Mouse (Mus musculus) forebrain, embryonic 11.5 days (tissue): ENCODE measurements around the gene Il22ra1. TPM values are rescaled to one million over a fixed set of nuclear protein-coding genes. Genes with fewer than 3 reads are reported as not detected.
A peak's percentile ranks its signal among the peaks of the same experiment; 100 is the strongest.

Experiments used
- ATAC-seq: fragments of 200-750 bp; cut with Nextera tagmentation; replicated peaks from 2 replicates; pipeline ENCODE4 v1.8.0; 2017; ENCODE audit warnings: moderate TSS enrichment; ENCODE audit not compliant: low FRiP score
- DNase-seq: peaks from one replicate; pipeline ENCODE4 v3.0.0-alpha.2; 2017; ENCODE audit warnings: low spot score
- H3K27ac ChIP-seq: fragments of 300-500 bp; sonication (generic); 2 replicates; pipeline ENCODE4 v1.5.1; 2014; ENCODE audit warnings: low read depth, low read length
- H3K27me3 ChIP-seq: fragments of 300-500 bp; sonication (generic); 2 replicates; pipeline ENCODE4 v1.6.1; 2014; ENCODE audit warnings: mild to moderate bottlenecking, low read length, mixed read lengths; ENCODE audit not compliant: control insufficient read depth, insufficient read depth
- H3K36me3 ChIP-seq: fragments of 300-500 bp; sonication (generic); 2 replicates; pipeline ENCODE4 v1.6.1; 2014; ENCODE audit warnings: mild to moderate bottlenecking, low read length, moderate library complexity, mixed read lengths; ENCODE audit not compliant: control insufficient read depth, insufficient read depth
- H3K4me1 ChIP-seq: fragments of 300-500 bp; sonication (generic); replicated peaks from 2 replicates; pipeline ENCODE4 v1.6.1; 2014; ENCODE audit warnings: low read length, mixed read lengths; ENCODE audit not compliant: control insufficient read depth, insufficient read depth
- H3K4me2 ChIP-seq: fragments of 300-500 bp; sonication (generic); 2 replicates; pipeline ENCODE4 v1.6.1; 2014; ENCODE audit warnings: low read depth, mild to moderate bottlenecking, low read length, moderate library complexity, mixed read lengths; ENCODE audit not compliant: severe bottlenecking
- H3K4me3 ChIP-seq: fragments of 300-500 bp; sonication (generic); 2 replicates; pipeline ENCODE4 v1.5.1; 2014; ENCODE audit warnings: low read depth, low read length
- H3K9ac ChIP-seq: fragments of 300-500 bp; sonication (generic); 2 replicates; pipeline ENCODE4 v1.6.1; 2014; ENCODE audit warnings: low read length
- H3K9me3 ChIP-seq: fragments of 300-500 bp; sonication (generic); 2 replicates; pipeline ENCODE4 v1.6.1; 2016; ENCODE audit warnings: low read length, mixed read lengths; ENCODE audit not compliant: control insufficient read depth
- WGBS: fragments of 180-500 bp; shearing (Covaris S2); extraction: QIAGEN DNeasy Blood & Tissue Kit; methylation state at CpG from one replicate; pipeline ENCODE4 v1.1.7; 2014; 5-methylcytosine and 5-hydroxymethylcytosine counted together
- polyA plus RNA-seq: library from polyadenylated mRNA; unstranded; fragments of >200 nt; fragmentation: Nextera tagmentation; extraction: Ambion mirVana; gene quantifications from 2 replicates; pipeline ENCODE4 v1.2.1, GENCODE M21; 2014

Gene Il22ra1
- polyA plus RNA-seq, 1 experiment from 2014 or later = not detected

DNA sequence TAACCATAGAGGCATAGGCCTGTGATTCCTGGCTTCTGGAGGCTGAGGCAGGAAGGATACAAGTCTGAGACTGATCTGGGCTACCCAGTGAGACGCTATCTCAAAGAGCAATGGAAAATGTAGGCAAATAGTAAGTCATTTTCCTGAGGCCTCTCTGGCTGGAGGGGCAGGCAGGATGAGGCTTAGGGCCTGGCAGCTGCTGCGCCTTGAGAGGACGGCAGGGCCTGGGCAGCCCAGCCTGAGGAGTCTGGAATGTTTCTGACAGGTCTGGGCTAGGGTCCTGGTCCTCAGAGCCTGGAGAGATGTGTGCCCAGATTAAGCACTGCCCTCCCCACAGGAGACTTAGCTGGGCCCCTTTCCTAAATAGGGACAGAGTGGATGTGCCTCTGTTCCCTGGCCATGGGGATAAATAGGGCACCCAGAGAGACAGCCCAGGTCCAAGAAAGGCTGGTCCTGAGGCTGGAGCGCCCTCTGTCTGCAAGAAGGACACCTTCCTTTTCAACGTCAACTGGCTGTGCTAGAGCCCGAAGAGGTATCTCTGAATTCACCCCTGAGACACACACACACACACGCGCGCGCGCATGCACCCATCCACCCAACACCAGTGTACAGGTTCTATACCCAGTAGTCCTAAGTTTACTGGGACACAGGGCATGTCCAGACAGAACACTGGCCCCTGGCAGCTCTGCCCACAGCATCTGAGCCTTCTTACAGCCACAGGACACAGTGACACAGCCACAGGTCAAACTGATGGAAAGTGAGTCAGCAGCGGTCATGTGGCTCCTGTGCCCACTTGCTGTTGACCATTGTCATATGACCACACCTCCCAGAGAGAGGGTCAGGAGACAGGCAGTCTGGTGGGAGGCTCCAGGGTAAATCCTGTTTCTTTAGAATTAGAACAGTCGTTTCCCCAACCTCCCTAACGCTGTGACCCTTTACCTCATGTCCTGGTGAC, 40.9 kb downstream of the Il22ra1 start:
- Histone ChIP-seq H3K4me3 (no peak overlapping the region), H3K27me3 (no peaks in the 10 kb centered on the region), H3K4me2 (no peak overlapping the region), H3K27ac (no peak overlapping the region), H3K36me3 (no peaks in the 10 kb centered on the region), H3K4me1 (no peaks in the 10 kb centered on the region; the same call in 1 of the 2 replicates), H3K9me3 (no peaks in the 10 kb centered on the region), H3K9ac (no peak overlapping the region)
- 63% methylated on average over 14 of the region's 14 CpGs for WGBS
- peak; percentile 64 for DNase-seq
- ATAC-seq = no peak

DNA sequence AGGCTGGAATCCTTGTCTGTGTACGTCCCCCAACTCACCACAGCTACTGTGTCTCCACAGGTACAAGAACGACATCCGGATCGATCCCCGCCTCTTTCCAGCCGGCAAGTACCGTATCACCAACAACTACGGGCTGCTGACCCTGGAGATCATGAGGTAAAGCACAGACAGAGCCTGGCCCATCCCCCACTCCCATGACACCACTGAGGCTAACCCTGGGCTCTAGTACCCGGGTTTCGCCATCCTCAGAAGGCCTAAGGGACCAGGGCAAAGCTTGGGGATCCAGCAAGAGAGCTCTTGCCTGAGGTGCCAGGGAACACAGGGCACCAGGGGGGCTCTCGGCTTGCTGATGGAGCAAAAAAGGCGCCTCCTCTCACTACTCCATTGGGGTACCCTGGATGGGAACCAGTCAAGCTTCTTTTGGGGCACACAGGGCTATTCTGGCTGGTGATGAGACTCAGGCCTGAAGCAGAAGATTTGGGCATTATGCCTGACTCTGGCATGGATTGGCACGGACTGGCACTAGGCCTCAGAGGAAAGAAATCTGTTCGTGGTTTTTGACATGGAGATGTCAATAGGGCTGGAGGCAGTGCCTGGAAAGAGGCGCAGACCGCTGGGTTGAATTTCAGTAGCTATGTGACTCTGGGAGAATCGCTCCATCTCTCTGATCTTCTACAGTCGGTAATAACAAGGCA, 42.8 kb downstream of the Il22ra1 start:
- WGBS = 88% methylated on average over 18 of the region's 18 CpGs

DNA sequence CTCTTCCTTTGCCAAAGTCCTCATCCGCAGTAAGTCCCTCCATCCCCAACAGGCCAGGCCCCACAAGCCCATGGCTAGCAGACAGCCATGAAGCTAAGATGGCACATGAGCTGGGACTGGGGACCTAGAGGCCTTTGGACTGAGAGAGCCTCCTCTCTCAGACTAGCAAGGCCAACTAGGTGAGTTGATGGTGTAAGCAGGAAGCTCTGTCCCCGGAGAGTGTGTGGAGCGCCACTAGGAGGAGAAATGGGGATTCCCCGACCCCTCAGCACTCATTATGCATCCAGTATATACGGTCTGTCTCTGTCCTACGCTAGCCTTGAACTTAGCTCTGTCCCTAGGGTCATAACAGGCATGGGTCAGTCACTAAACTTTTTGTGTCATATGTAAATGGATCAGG, 43.6 kb downstream of the Il22ra1 start:
- H3K27ac ChIP-seq = no peak overlapping the region
- DNase-seq (no peak), ATAC-seq (no peak)
- no peaks in the 10 kb centered on the region for H3K9me3 ChIP-seq
- no peak overlapping the region for H3K4me3 ChIP-seq
- H3K4me2 ChIP-seq = no peak overlapping the region
- H3K9ac ChIP-seq = no peak overlapping the region
- 87% methylated on average over 6 of the region's 6 CpGs for WGBS
- no peaks in the 10 kb centered on the region for H3K27me3 ChIP-seq
- no peaks in the 10 kb centered on the region for H3K36me3 ChIP-seq
- no peaks in the 10 kb centered on the region; the same call in 1 of the 2 replicates for H3K4me1 ChIP-seq

More for the DNA sequence above, 42.8 kb downstream of the Il22ra1 start:
- Histone ChIP-seq H3K4me2 (no peak overlapping the region), H3K27ac (no peak overlapping the region), H3K4me3 (no peak overlapping the region), H3K9ac (no peak overlapping the region), H3K9me3 (no peaks in the 10 kb centered on the region), H3K36me3 (no peaks in the 10 kb centered on the region), H3K27me3 (no peaks in the 10 kb centered on the region), H3K4me1 (no peaks in the 10 kb centered on the region; the same call in 1 of the 2 replicates)
- no peak for ATAC-seq
- no peak for DNase-seq

DNA sequence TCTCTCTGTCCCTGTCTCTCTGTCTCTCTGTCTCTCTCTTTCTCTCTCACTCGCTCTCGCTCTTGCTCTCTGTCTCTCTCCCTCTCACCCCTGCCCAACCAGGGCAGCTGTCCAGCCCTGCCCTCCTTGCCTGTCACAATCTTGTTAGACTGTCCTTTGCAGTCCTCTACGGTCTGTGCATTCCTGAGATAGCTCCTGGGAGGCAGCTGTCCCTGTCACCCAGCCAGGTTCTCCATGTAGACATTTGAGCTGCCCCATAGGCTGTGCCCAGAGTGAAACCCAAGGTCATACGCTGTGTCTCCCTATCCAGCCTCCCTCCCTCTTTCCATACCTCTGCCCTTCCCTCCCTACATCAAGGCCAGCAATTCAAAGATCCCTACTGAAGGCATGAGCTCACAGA, 44.7 kb downstream of the Il22ra1 start:
- no peaks in the 10 kb centered on the region for H3K9me3 ChIP-seq
- ATAC-seq (no peak), DNase-seq (no peak)
- H3K4me1 ChIP-seq = no peaks in the 10 kb centered on the region; the same call in 1 of the 2 replicates
- H3K27me3 ChIP-seq = no peaks in the 10 kb centered on the region
- no peak overlapping the region for H3K4me3 ChIP-seq
- H3K36me3 ChIP-seq = no peaks in the 10 kb centered on the region
- no peak overlapping the region for H3K9ac ChIP-seq
- no peak overlapping the region for H3K4me2 ChIP-seq
- WGBS = 80% methylated on average over 4 of the region's 4 CpGs
- no peak overlapping the region for H3K27ac ChIP-seq

DNA sequence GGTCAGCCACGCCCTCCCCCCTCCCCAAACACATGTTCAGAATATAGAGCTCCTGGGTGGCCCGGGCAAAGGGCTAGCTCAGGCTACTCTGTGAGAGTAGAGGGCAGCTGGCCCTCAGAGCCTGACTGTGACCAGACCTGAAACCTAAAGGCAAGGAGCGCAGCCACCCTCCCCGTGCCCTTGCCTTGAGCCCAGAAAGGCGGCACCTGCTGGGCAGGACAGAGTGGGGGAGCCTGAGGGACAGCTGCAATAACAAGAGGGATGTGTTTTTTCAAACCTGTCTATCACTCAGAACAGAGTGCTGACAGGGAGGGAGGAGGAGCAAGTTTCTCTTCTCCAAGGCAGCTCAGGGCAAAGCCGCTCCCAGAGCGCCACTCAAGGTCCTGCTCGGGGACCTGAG, 46.5 kb downstream of the Il22ra1 start:
- H3K27me3 ChIP-seq = no peaks in the 10 kb centered on the region
- H3K4me2 ChIP-seq = no peak overlapping the region
- DNase-seq (no peak), ATAC-seq (no peak)
- H3K27ac ChIP-seq = no peak overlapping the region
- no peaks in the 10 kb centered on the region for H3K9me3 ChIP-seq
- no peaks in the 10 kb centered on the region; the same call in 1 of the 2 replicates for H3K4me1 ChIP-seq
- no peaks in the 10 kb centered on the region for H3K36me3 ChIP-seq
- H3K4me3 ChIP-seq = no peak overlapping the region
- H3K9ac ChIP-seq = no peak overlapping the region
- WGBS = 74% methylated on average over 8 of the region's 8 CpGs

DNA sequence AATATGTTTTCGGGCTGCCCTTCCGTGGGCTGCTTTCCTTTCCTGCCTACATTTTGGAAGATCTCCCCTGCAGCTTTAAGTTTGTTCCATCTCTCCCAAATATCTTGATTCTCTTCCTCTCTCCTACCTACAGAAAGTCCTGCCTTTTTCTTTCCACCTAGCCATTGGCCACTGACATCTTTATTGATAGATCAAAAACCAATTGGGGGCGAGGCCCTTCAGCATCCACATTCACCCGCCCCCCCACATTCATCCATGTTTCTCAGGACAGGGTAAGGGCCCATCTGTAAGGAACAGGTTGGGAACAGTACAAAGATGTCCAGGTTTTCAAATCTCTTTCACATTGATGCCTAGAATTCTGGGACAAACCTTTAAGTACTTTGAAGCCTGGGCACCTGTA, 48.9 kb downstream of the Il22ra1 start:
- Histone ChIP-seq H3K27ac (no peak overlapping the region), H3K4me3 (no peak overlapping the region), H3K9ac (no peak overlapping the region), H3K4me2 (no peak overlapping the region), H3K27me3 (no peaks in the 10 kb centered on the region), H3K4me1 (no peaks in the 10 kb centered on the region; the same call in 1 of the 2 replicates), H3K36me3 (no peaks in the 10 kb centered on the region), H3K9me3 (no peaks in the 10 kb centered on the region)
- DNase-seq = no peak
- no peak for ATAC-seq
- 91% methylated on average over 4 of the region's 4 CpGs for WGBS

DNA sequence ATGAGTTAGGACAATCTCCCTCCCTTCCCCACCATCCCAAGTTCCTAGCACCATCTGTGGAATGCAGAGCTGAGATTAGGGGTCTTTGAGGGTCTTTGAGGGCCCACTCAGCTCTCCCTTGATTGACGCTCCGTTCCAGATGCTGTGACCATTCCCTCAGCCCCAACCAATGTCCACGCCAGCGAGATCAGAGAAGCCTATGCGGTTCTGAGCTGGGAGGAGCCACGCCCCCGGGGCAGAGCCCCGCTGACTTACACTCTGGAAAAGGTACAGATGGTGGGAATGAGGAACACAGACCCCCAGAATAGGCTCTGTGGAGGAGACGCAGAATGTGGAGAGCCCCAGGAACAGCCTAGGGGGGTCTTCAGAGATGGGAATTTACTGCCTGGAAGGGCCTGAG, 51.7 kb downstream of the Il22ra1 start:
- H3K27ac ChIP-seq = no peak overlapping the region
- H3K4me1 ChIP-seq = no peaks in the 10 kb centered on the region
- no peaks in the 10 kb centered on the region for H3K27me3 ChIP-seq
- H3K4me2 ChIP-seq = no peak overlapping the region
- no peaks in the 10 kb centered on the region for H3K36me3 ChIP-seq
- ATAC-seq = no peak
- DNase-seq = no peak
- H3K9me3 ChIP-seq = no peaks in the 10 kb centered on the region
- H3K9ac ChIP-seq = no peak overlapping the region
- H3K4me3 ChIP-seq = no peak overlapping the region
- WGBS = 76% methylated on average over 9 of the region's 9 CpGs

DNA sequence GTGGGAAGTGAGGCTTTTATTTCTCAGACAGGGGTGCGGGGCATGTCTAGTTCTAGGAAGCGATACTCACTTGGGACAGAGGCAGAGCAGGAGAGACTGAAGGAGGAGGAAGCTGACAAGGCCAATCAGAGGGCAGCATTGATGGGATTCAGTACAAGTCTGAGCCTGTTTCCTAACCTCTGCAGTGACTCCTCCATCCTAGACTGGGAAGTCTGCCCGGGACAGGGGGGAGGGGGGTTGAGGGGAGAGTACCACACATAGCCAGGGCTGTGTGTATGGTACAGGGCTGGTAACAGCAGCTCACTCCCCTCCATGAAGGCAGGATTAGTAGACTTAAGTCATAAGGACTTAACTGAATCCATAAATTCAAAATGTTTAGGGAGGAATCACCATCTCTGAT, 52.3 kb downstream of the Il22ra1 start:
- Histone ChIP-seq H3K27ac (no peak overlapping the region), H3K36me3 (no peaks in the 10 kb centered on the region), H3K9ac (no peak overlapping the region), H3K4me3 (no peak overlapping the region), H3K9me3 (no peaks in the 10 kb centered on the region), H3K4me2 (no peak overlapping the region), H3K27me3 (no peaks in the 10 kb centered on the region), H3K4me1 (no peaks in the 10 kb centered on the region)
- WGBS = 83% methylated on average over 3 of the region's 3 CpGs
- no peak for DNase-seq
- ATAC-seq = no peak
